Mouse (Mus musculus) cerebellum, postnatal 25 days (tissue): ENCODE results near the gene Nlrp14.
"Not testable (repeated sequence)": the region's sequence is repeated elsewhere in the genome, so short reads cannot be mapped to it uniquely, and the experiment has no call there.

ENCODE experiments used
- DNase-seq, 2 experiments: peaks; one replicate each; pipeline ENCODE4 v3.0.0; 2021; ENCODE audit warnings: mixed read lengths in 2 of 2

Nlrp14 gene

GRCm38 (mm10) chr7:107166690-107167089 lies at the start of gene Nlrp14:
Gene Nlrp14 (plus strand): TSS chr7:107166990.
- no peak for DNase-seq

DNA sequence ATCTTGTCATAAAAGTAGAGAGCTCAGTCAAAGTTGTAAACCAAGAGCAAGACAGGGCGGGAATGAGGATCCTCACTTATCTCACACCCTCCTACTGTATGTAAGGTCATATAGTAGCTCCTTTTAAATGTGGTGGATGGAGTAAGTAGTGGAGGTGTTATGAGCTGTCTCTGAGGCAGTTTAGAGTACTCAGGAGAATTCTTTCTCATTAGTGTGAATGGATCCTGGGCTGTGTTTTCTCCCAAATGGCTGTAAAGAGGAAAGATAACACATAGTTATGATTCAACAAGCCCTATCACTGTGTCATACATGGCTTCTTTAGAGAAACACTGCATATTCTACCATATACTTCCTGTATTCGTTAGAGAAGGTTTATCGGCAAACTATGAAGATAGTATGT lies 35.8 kb upstream of the Nlrp14 start, which contains the start of gene Olfr715:
Olfr715 (minus strand) TSS at position 101 of the 400 bp plus-strand sequence.
- not testable (repeated sequence) for DNase-seq

DNA sequence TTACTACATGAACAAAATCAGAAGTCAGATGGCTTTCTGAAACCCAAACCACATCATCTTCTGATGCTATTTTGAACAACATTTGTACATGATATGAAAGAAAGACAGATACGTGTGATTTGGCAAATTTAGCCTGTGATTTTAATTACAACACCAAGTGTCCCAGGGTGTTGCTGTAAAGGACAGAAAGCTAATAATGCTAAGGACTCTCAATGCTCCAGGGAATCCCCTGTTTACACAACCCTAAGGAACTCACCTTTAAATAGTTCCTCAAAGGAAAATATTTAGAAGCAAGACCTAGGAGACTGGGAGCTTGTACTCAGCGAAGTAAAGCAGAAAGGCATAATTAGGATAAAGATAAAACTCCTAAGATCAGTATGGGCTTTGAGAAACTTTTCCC lies 28.8 kb upstream of the Nlrp14 start, which contains the start of gene Olfr716:
Olfr716 (plus strand) TSS at position 301 of the 400 bp plus-strand sequence.
- DNase-seq: not testable (repeated sequence)

- DNase-seq: no peak
Observed at GRCm38 (mm10) chr7:107180406-107180805, 13.6 kb downstream of the Nlrp14 start.

DNA sequence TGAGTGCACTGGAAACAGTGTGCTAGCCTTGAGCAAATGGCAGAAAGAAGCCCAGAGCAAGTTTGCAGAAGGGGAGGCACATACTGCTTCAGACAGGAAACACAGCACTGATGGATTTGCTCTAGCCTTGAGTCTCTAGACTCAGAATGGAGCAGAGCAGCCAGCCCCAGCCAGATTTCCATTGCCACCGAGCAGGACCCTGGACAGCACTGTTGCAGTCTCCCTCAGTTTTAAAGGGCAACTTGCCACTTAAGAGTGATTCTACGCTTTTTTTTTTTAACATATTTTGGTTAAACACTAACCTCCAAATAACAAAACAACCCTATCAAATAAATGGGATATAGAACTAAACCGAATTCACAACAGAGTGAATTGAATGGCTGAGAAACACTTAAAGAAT lies 35.0 kb downstream of the Nlrp14 start:
- DNase-seq: no peak

- no peak for DNase-seq
Observed at GRCm38 (mm10) chr7:107207843-107208242, 41.1 kb downstream of the Nlrp14 start.

DNA sequence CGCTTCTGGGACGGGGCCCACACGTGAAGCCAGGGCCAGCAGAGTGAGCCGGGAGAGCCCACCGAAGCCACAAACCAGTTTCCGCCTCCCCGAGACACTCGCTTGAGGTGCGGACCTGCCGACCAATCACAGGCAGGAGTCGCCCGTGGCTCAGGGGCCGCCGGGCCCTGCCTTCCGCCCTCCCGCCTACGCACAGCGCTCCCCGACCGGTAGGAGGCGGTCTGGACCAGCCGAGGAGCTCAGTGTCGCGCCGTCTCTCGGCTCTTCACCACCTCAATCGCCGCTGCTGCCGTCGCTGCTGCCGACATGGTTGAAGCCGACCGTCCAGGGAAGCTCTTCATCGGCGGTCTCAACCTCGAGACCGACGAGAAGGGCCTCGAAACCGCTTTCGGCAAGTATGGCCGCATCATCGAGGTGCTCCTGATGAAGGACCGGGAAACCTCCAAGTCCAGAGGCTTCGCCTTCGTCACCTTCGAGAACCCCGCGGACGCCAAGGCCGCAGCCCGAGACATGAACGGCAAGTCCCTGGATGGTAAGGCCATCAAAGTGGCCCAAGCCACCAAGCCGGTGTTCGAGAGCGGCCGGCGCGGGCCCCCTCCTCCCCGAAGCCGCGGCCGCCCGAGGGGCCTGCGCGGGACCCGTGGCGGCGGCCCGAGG lies 42.5 kb downstream of the Nlrp14 start, which contains the start of gene Rbmxl2:
Rbmxl2 (plus strand) TSS at position 242 of the 657 bp plus-strand sequence.
- DNase-seq: no peak

DNA sequence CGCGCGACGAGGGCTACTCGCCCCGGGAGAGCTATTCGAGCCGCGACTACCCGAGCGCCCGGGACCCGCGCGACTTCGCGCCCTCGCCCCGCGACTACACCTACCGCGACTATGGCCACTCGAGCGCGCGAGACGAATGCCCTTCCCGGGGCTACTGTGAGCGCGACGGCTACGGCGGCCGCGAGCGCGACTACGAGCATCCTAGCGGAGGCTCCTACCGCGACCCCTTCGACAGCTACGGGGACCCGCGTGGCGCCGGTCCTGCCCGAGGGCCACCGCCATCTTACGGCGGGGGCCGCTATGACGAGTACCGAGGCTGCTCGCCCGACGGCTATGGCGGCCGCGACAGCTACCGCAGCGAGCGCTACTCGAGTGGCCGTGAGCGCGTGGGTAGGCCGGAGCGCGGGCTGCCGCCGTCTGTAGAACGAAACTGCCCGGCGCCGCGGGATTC lies 43.4 kb downstream of the Nlrp14 start:
- no peak for DNase-seq

GRCm38 (mm10) chr7:107215723-107216122 lies 48.9 kb downstream of the Nlrp14 start:
- DNase-seq: peak; percentile 22 to 61

DNA sequence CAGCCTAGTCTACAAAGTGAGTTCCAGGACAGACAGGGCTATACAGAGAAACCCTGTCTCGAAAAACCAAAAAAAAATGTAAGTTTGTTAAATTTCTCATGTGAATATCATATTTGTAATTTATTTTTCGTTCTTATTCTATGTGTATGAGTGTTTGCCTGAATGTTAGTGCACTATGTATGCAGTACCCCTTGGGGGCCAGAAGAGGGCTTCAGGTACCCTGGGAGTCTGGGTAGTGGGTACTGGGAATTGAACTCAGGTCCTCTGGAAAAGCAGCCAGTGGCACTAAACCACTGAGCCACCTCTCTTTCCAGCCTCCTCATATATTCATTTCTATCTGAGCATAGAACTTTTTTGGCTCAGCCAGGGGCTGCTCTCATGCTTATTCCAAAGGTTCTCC lies 50.1 kb downstream of the Nlrp14 start:
- no peak for DNase-seq

GRCm38 (mm10) chr7:107236854-107237253 lies 70.1 kb downstream of the Nlrp14 start:
- DNase-seq: no peak

GRCm38 (mm10) chr7:107237498-107237897 lies 70.7 kb downstream of the Nlrp14 start:
- DNase-seq: no peak

DNA sequence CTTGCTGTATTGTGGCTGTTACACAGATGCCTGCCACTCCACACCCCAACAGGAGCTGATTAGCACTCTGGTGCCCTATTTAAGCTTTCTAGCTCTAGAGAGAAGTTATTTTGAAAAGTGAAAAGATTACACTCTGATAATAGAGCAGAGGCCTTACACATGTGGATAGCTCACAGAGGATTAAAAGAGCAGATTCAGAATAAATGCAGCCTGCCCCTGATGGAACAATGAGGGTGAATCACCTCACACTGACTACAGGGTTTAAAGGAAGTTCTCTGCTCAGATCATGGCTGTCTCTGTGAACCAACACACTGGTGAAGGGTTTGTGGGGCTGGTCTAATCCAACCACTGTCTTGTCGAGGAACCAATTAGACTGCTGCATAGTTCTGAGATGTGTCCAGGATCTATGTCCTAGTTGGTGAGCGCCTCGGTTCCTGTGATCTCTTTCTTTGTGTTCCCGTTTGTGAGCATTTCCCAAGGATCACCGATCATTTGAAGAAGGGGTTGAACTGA lies 74.6 kb downstream of the Nlrp14 start:
- DNase-seq: no peak
